Mouse (Mus musculus): ENCODE measurements at regions not wholly inside any gene's neighbourhood (a gene's known extent, or its start where the extent isn't known, plus 50 kb on each side); places are given as distances from the start of the nearest gene placed in this dataset.

- DNase-seq (ENCODE audit: low spot score in 2 of 2), result peak in 1 of 2 experiments; percentile 29
Measured at GRCm38 (mm10) chr15:85660528-85661392, 74.0 kb upstream of the Ppara start.

GRCm38 (mm10) chr15:85661393-85661690 lies 73.4 kb upstream of the Ppara start:
- DNase-seq (ENCODE audit: low spot score in 2 of 2), result peak in 1 of 2 experiments; percentile 21

GRCm38 (mm10) chr15:85661771-85662170 lies 73.0 kb upstream of the Ppara start:
- peak in 1 of 2 experiments; percentile 14 for DNase-seq (ENCODE audit: low spot score in 2 of 2)

GRCm38 (mm10) chr15:85662271-85662670 lies 72.5 kb upstream of the Ppara start:
- peak in 1 of 2 experiments; percentile 20 for DNase-seq (ENCODE audit: low spot score in 2 of 2)

GRCm38 (mm10) chr15:85662673-85663072 lies 72.1 kb upstream of the Ppara start:
- DNase-seq (ENCODE audit: low spot score in 2 of 2), result peak in 1 of 2 experiments; percentile 9

- no peak for DNase-seq (ENCODE audit: low spot score in 2 of 2)
Measured at GRCm38 (mm10) chr15:85663757-85664431, 70.9 kb upstream of the Ppara start.

- no peak for DNase-seq (ENCODE audit: low spot score in 2 of 2)
Measured at GRCm38 (mm10) chr15:85664432-85664828, 70.4 kb upstream of the Ppara start.

- DNase-seq (ENCODE audit: low spot score in 2 of 2), result no peak
Measured at GRCm38 (mm10) chr15:85665181-85665821, 69.5 kb upstream of the Ppara start.

GRCm38 (mm10) chr15:85666496-85666895 lies 68.3 kb upstream of the Ppara start:
- no peak for DNase-seq (ENCODE audit: low spot score in 2 of 2)

- DNase-seq (ENCODE audit: low spot score in 2 of 2), result peak in 1 of 2 experiments; percentile 68
Measured at GRCm38 (mm10) chr15:85667381-85667791, 67.4 kb upstream of the Ppara start.

- DNase-seq (ENCODE audit: low spot score in 2 of 2), result no peak
Measured at GRCm38 (mm10) chr15:85667906-85668590, 66.7 kb upstream of the Ppara start.

GRCm38 (mm10) chr15:85668871-85669651 lies 65.7 kb upstream of the Ppara start:
- no peak for DNase-seq (ENCODE audit: low spot score in 2 of 2)

GRCm38 (mm10) chr15:85669652-85670175 lies 65.1 kb upstream of the Ppara start:
- peak; percentile 89 to 91 for DNase-seq (ENCODE audit: low spot score in 2 of 2)

- peak; percentile 87 to 88 for DNase-seq (ENCODE audit: low spot score in 2 of 2)
Measured at GRCm38 (mm10) chr15:85670176-85670788, 64.5 kb upstream of the Ppara start.

- peak; percentile 94 to 95 for DNase-seq (ENCODE audit: low spot score in 2 of 2)
Measured at GRCm38 (mm10) chr15:85670789-85671700, 63.7 kb upstream of the Ppara start.

- peak in 1 of 2 experiments; percentile 49 for DNase-seq (ENCODE audit: low spot score in 2 of 2)
Measured at GRCm38 (mm10) chr15:85671701-85672191, 63.0 kb upstream of the Ppara start.

- DNase-seq (ENCODE audit: low spot score in 2 of 2), result no peak
Measured at GRCm38 (mm10) chr15:85672376-85672775, 62.4 kb upstream of the Ppara start.

GRCm38 (mm10) chr15:85672931-85673330 lies 61.9 kb upstream of the Ppara start:
- DNase-seq (ENCODE audit: low spot score in 2 of 2), result no peak

GRCm38 (mm10) chr15:85673506-85673905 lies 61.3 kb upstream of the Ppara start:
- peak in 1 of 2 experiments; percentile 52 for DNase-seq (ENCODE audit: low spot score in 2 of 2)

Measured in right cerebral cortex, postnatal 10 days (tissue).